Mouse (Mus musculus): ENCODE results near the gene Pld6. TPM values are rescaled to one million over a fixed set of nuclear protein-coding genes. Genes with fewer than 3 reads are reported as not detected.

The Pld6 gene
- polyA plus RNA-seq, 1 experiment = 0.74 TPM

DNA sequence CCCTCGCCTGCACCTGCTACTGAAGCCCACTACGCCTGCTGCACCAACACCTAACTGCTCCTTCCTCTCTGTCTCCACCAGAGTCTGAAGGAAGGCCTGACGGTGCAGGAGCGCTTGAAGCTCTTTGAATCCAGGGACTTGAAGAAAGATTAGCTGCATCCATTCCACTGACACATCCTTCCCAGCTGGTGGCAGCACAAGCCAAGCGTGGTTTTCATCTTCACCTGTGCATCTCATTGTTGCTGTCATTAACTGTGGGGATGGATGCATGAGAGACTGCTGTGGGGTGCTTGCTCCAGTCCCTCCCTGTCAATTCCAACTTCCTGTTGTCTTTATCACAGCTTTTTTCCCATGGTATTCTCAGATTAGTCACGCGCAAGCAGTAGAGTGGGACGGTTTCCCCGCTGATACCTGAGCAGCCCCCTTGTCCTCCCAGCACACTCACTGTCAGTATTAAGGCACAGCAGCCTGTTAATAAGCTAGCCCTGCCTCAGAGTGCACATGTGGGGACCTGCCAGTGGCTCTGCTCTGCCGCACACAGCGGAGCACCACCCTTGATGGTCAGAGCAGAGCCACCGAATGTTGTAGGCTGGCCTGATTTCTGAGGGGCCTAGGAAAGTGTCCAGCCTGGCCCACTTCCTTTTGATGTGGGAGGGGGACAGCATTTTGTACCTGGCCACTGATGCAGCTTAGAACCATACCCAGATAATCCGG is 11.9 kb downstream of the Pld6 start:
- H3K27ac ChIP-seq (ENCODE audit: insufficient read depth, low read length) = no peak overlapping the region
- H3K4me3 ChIP-seq (ENCODE audit: insufficient read depth, low read length) = no peak overlapping the region
- TF ChIP-seq POLR2A (IDR thresholded peaks at IDR 0.05; ENCODE audit: low read depth, low read length) = no peak
- peak; percentile 5; the same call in 1 of the 2 replicates for TF ChIP-seq CTCF (IDR thresholded peaks at IDR 0.05; ENCODE audit: borderline replicate concordance, insufficient read depth, low read length)
- H3K4me1 ChIP-seq (ENCODE audit: control insufficient read depth, insufficient read depth, low read length) = no peaks in the 10 kb centered on the region

DNA sequence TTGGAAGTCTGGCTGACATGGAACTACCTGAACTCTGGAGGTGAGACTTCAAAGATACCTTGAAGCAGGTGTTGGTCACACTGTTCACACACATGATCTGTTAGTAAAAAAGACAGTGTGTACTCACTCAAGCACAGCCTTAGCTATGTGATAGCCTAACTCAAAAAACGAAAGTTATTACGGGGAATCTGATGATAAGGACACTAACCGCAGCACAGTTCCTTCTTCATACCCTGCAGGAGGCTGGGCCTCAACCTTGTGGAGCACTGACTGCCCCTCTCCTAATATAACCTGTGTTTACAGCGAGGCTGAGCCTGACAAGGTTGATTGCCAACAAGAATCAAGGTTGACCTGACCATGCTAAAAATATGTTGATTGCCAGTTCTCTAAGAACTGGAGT is 12.9 kb downstream of the Pld6 start:
- TF ChIP-seq CTCF (IDR thresholded peaks at IDR 0.05; ENCODE audit: borderline replicate concordance, insufficient read depth, low read length) (no peak), POLR2A (IDR thresholded peaks at IDR 0.05; ENCODE audit: low read depth, low read length) (no peak)
- Histone ChIP-seq H3K4me3 (ENCODE audit: insufficient read depth, low read length) (no peak overlapping the region), H3K27ac (ENCODE audit: insufficient read depth, low read length) (no peak overlapping the region), H3K4me1 (ENCODE audit: control insufficient read depth, insufficient read depth, low read length) (no peaks in the 10 kb centered on the region)

- Histone ChIP-seq H3K27ac (ENCODE audit: insufficient read depth, low read length) (no peak overlapping the region), H3K4me1 (ENCODE audit: control insufficient read depth, insufficient read depth, low read length) (no peaks in the 10 kb centered on the region), H3K4me3 (ENCODE audit: insufficient read depth, low read length) (no peak overlapping the region)
- TF ChIP-seq POLR2A (IDR thresholded peaks at IDR 0.05; ENCODE audit: low read depth, low read length) = no peak
- no peak for TF ChIP-seq CTCF (IDR thresholded peaks at IDR 0.05; ENCODE audit: borderline replicate concordance, insufficient read depth, low read length)
These were observed 14.5 kb downstream of the Pld6 start for GRCm38 (mm10) chr11:59772902-59773301.

DNA sequence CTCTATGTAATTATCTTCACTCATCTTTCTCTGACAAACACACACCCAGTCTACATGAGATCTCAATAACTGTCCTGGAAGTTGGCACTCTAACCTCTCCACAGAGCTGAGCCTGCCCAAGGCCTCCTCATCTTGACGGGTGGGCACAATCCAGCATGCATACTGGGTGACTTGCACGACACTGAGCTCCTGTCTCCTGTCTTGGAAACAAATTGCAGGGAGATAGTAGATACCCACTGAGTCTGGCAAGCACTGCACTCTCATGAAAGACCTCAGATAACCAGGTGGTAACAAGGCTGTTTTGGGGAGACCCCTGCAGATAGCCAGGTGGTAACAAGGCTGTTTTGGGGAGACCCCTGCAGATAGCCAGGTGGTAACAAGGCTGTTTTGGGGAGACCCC is 15.2 kb downstream of the Pld6 start:
- H3K4me3 ChIP-seq (ENCODE audit: insufficient read depth, low read length) = no peak overlapping the region
- TF ChIP-seq CTCF (IDR thresholded peaks at IDR 0.05; ENCODE audit: borderline replicate concordance, insufficient read depth, low read length) = no peak
- TF ChIP-seq POLR2A (IDR thresholded peaks at IDR 0.05; ENCODE audit: low read depth, low read length) = no peak
- no peaks in the 10 kb centered on the region for H3K4me1 ChIP-seq (ENCODE audit: control insufficient read depth, insufficient read depth, low read length)
- H3K27ac ChIP-seq (ENCODE audit: insufficient read depth, low read length) = no peak overlapping the region

DNA sequence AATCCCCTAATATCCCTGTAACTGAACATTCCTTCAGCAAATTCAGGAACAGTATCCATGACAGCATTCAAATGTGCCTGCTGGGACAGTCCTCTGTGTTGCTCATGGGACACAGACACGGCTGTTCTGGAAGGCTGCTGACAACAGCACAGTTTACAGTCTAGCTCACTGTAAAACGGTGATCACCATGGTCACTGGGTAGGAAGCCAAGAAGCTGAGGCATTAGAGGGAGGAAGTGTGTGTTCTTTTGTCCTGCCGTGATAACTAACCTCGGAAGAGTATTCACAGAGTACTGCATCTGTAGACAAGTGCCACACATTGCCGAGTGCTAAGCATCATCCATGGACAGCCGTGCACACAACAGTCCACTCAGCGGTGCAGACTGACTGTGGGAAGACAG is 16.7 kb downstream of the Pld6 start:
- H3K4me3 ChIP-seq (ENCODE audit: insufficient read depth, low read length) = no peak overlapping the region
- no peaks in the 10 kb centered on the region for H3K4me1 ChIP-seq (ENCODE audit: control insufficient read depth, insufficient read depth, low read length)
- no peak overlapping the region for H3K27ac ChIP-seq (ENCODE audit: insufficient read depth, low read length)
- no peak for TF ChIP-seq CTCF (IDR thresholded peaks at IDR 0.05; ENCODE audit: borderline replicate concordance, insufficient read depth, low read length)
- no peak for TF ChIP-seq POLR2A (IDR thresholded peaks at IDR 0.05; ENCODE audit: low read depth, low read length)

DNA sequence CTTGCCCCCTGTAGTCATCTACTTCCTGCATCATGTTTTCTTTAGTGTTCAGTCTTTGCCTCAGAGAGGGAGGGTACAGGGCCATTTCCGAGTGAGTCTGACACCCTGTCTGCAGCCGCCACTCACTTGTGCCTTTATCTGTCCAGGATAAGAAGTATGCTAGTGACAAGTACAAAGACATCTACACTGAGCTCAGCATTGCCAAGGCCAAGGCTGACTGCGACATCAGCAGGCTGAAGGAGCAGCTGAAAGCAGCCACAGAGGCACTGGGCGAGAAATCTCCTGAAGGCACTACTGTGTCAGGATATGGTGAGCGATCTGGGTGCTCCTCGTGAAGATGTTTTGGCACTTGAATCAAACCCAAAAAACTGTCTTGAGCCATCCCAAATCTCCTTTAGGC is 17.7 kb downstream of the Pld6 start:
- no peaks in the 10 kb centered on the region for H3K4me1 ChIP-seq (ENCODE audit: control insufficient read depth, insufficient read depth, low read length)
- no peak overlapping the region for H3K4me3 ChIP-seq (ENCODE audit: insufficient read depth, low read length)
- no peak overlapping the region for H3K27ac ChIP-seq (ENCODE audit: insufficient read depth, low read length)
- TF ChIP-seq POLR2A (IDR thresholded peaks at IDR 0.05; ENCODE audit: low read depth, low read length) (no peak), CTCF (IDR thresholded peaks at IDR 0.05; ENCODE audit: borderline replicate concordance, insufficient read depth, low read length) (no peak)

- H3K4me1 ChIP-seq (ENCODE audit: control insufficient read depth, insufficient read depth, low read length) = no peaks in the 10 kb centered on the region
- no peak overlapping the region for H3K27ac ChIP-seq (ENCODE audit: insufficient read depth, low read length)
- TF ChIP-seq POLR2A (IDR thresholded peaks at IDR 0.05; ENCODE audit: low read depth, low read length) (no peak), CTCF (IDR thresholded peaks at IDR 0.05; ENCODE audit: borderline replicate concordance, insufficient read depth, low read length) (no peak)
- H3K4me3 ChIP-seq (ENCODE audit: insufficient read depth, low read length) = no peak overlapping the region
These were observed 18.1 kb downstream of the Pld6 start for GRCm38 (mm10) chr11:59769307-59769706.

- no peak overlapping the region for H3K27ac ChIP-seq (ENCODE audit: insufficient read depth, low read length)
- H3K4me1 ChIP-seq (ENCODE audit: control insufficient read depth, insufficient read depth, low read length) = 0 out of 2 replicates have a peak, but pooled peaks cover 6% of the 10 kb centered on the region
- no peak overlapping the region for H3K4me3 ChIP-seq (ENCODE audit: insufficient read depth, low read length)
- TF ChIP-seq POLR2A (IDR thresholded peaks at IDR 0.05; ENCODE audit: low read depth, low read length) = no peak
- no peak for TF ChIP-seq CTCF (IDR thresholded peaks at IDR 0.05; ENCODE audit: borderline replicate concordance, insufficient read depth, low read length)
These were observed 26.6 kb downstream of the Pld6 start for GRCm38 (mm10) chr11:59760796-59761195.

DNA sequence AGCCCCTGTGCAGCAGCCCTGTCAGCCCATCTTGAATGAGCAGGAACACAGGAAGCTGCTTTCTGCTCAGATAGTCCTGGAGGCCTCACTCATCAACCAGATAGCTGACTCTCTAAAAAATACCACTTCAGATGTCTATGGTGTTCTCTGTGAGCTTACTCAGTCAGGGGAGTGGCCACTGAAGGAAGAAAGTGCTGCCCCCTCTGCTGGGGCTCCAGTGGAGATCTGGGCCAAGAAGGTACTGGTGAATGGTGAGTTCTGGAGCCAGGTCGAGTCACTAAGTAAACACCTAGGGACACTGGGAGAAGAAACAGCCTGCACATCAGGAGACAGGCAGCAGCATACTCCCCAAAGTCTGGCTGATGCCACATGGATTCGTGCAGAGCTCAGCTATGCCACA is 27.8 kb downstream of the Pld6 start:
- H3K27ac ChIP-seq (ENCODE audit: insufficient read depth, low read length) = peak overlapping the region; percentile 28; the same call in 1 of the 2 replicates
- 0 out of 2 replicates have a peak, but pooled peaks cover 6% of the 10 kb centered on the region for H3K4me1 ChIP-seq (ENCODE audit: control insufficient read depth, insufficient read depth, low read length)
- TF ChIP-seq POLR2A (IDR thresholded peaks at IDR 0.05; ENCODE audit: low read depth, low read length) (no peak), CTCF (IDR thresholded peaks at IDR 0.05; ENCODE audit: borderline replicate concordance, insufficient read depth, low read length) (no peak)
- H3K4me3 ChIP-seq (ENCODE audit: insufficient read depth, low read length) = no peak overlapping the region

GRCm38 (mm10) chr11:59759178-59759577 is 28.3 kb downstream of the Pld6 start:
- Histone ChIP-seq H3K4me1 (ENCODE audit: control insufficient read depth, insufficient read depth, low read length) (0 out of 2 replicates have a peak, but pooled peaks cover 6% of the 10 kb centered on the region), H3K27ac (ENCODE audit: insufficient read depth, low read length) (peak overlapping the region; percentile 28; the same call in 1 of the 2 replicates), H3K4me3 (ENCODE audit: insufficient read depth, low read length) (no peak overlapping the region)
- TF ChIP-seq CTCF (IDR thresholded peaks at IDR 0.05; ENCODE audit: borderline replicate concordance, insufficient read depth, low read length) (no peak), POLR2A (IDR thresholded peaks at IDR 0.05; ENCODE audit: low read depth, low read length) (no peak)
